Mouse (Mus musculus): ENCODE measurements around the gene 4930555G01Rik. TPM values are rescaled to one million over a fixed set of nuclear protein-coding genes. Genes with fewer than 3 reads are reported as not detected.
"Not testable (repeated sequence)": the region's sequence is repeated elsewhere in the genome, so short reads cannot be mapped to it uniquely, and the experiment has no call there.

4930555G01Rik gene
- polyA plus RNA-seq (2012; rRNA removed): not detected in 2 replicates

- not testable (repeated sequence) for H3K27me3 ChIP-seq (ENCODE audit: control insufficient read depth, insufficient read depth, low read length); H3K27ac ChIP-seq (ENCODE audit: control insufficient read depth, insufficient read depth, low read length); H3K36me3 ChIP-seq (ENCODE audit: control insufficient read depth, insufficient read depth, low read length); H3K4me3 ChIP-seq (ENCODE audit: control insufficient read depth, insufficient read depth, low read length); H3K4me1 ChIP-seq (replicated peaks; ENCODE audit: control insufficient read depth, insufficient read depth, low read length); DNase-seq
- WGBS: no CpG with 5 or more reads among the region's 3 CpGs
These were observed at the start of gene 4930555G01Rik for GRCm38 (mm10) chr14:5050329-5050728. 4930555G01Rik (plus strand) TSS chr14:5050629.

GRCm38 (mm10) chr14:5015591-5015990, 34.8 kb upstream of the 4930555G01Rik start, which contains the start of gene Gm3298:
Gm3298 (plus strand) TSS chr14:5015891.
- H3K27ac ChIP-seq (ENCODE audit: control insufficient read depth, insufficient read depth, low read length); H3K27me3 ChIP-seq (ENCODE audit: control insufficient read depth, insufficient read depth, low read length); DNase-seq; H3K36me3 ChIP-seq (ENCODE audit: control insufficient read depth, insufficient read depth, low read length); H3K4me3 ChIP-seq (ENCODE audit: control insufficient read depth, insufficient read depth, low read length); H3K4me1 ChIP-seq (replicated peaks; ENCODE audit: control insufficient read depth, insufficient read depth, low read length): not testable (repeated sequence)
- WGBS: 44% methylated on average over 1 of the region's 2 CpGs

GRCm38 (mm10) chr14:5070611-5071490, 20.4 kb downstream of the 4930555G01Rik start, which contains the start of gene Gm8281:
Gm8281 (plus strand) TSS chr14:5071040.
- H3K4me3 ChIP-seq (ENCODE audit: control insufficient read depth, insufficient read depth, low read length); H3K27me3 ChIP-seq (ENCODE audit: control insufficient read depth, insufficient read depth, low read length); DNase-seq; H3K36me3 ChIP-seq (ENCODE audit: control insufficient read depth, insufficient read depth, low read length); H3K4me1 ChIP-seq (replicated peaks; ENCODE audit: control insufficient read depth, insufficient read depth, low read length); H3K27ac ChIP-seq (ENCODE audit: control insufficient read depth, insufficient read depth, low read length): not testable (repeated sequence)
- WGBS: 10% methylated on average over 36 of the region's 63 CpGs

Other genes with a start within 250 kb of the 4930555G01Rik start
- not detected in 2 replicates for gene Gm3269, start 212.5 kb upstream of the 4930555G01Rik start, polyA plus RNA-seq (2012; rRNA removed)
- gene Gm3264, start 195.1 kb upstream of the 4930555G01Rik start, polyA plus RNA-seq (2012; rRNA removed): not detected in 2 replicates
- not detected in 2 replicates for gene Gm3278, start 158.2 kb upstream of the 4930555G01Rik start, polyA plus RNA-seq (2012; rRNA removed)
- not detected in 2 replicates for gene Gm8297, start 66.7 kb upstream of the 4930555G01Rik start, polyA plus RNA-seq (2012; rRNA removed)
- gene Gm3298, start 34.7 kb upstream of the 4930555G01Rik start, polyA plus RNA-seq (2012; rRNA removed): not detected in 2 replicates
- 0.13 TPM in 1 of 2 replicates, not detected in the other for gene Gm8281, start 20.4 kb downstream of the 4930555G01Rik start, polyA plus RNA-seq (2012; rRNA removed)
- 0.15 TPM in 1 of 2 replicates, not detected in the other for gene Gm8279, start 80.9 kb downstream of the 4930555G01Rik start, polyA plus RNA-seq (2012; rRNA removed)
- gene Gm3317, start 113.9 kb downstream of the 4930555G01Rik start, polyA plus RNA-seq (2012; rRNA removed): not detected in 2 replicates
- not detected in 2 replicates for gene Gm8271, start 135.2 kb downstream of the 4930555G01Rik start, polyA plus RNA-seq (2012; rRNA removed)
- gene Gm3526, start 210.0 kb downstream of the 4930555G01Rik start, polyA plus RNA-seq (2012; rRNA removed): not detected in 2 replicates